Mouse (Mus musculus): Measurements from ENCODE around the gene Kcnh5.

- TF ChIP-seq CTCF (IDR thresholded peaks at IDR 0.05; ENCODE audit: low read depth) = no peak
- TF ChIP-seq EP300 (IDR thresholded peaks at IDR 0.05; ENCODE audit: low read depth) = no peak
Measured at GRCm38 (mm10) chr12:75223966-75224365, 46.8 kb upstream of the Kcnh5 start.

Data from heart, postnatal 0 days (tissue).